In the genomic region with DNA sequence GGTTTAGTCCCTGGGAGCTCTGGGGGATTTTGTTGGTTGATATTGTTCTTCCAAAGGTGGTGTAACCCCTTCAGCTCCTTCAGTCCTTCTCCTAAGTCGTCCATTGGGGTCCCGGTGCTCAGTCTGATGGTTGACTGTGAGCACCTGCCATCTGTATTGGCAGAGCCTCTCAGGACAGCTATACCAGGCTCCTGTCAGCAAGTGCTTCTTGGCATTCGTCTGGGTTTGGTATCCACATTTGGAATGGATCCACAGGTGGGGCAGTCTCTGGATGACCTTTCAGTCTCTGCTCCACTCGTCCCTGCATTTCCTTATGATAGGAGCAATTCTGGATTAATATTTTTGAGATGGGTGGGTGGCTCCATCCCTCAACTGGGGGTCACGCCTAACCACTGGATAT, we compare ENCODE assay signal across 29 mouse cellular contexts. TPM values are rescaled to one million over a fixed set of nuclear protein-coding genes. Genes with fewer than 3 reads are reported as not detected.
A peak's percentile ranks its signal among the peaks of the same experiment; 100 is the strongest.
DNase-seq lines count a peak whose midpoint lies in the region; ATAC-seq and TF ChIP-seq lines count a peak whose summit lies in the region.
"Had no signal": no experiment of that assay in that cellular context is flagged by ENCODE, and none has a peak within 500 bp of the region (broad histone marks: within the 10 kb centered on the region; RNA-seq: fewer than 3 reads in every experiment).

No protein-coding gene starts in this region.

- H3K27me3 ChIP-seq in forebrain, embryonic 11.5 days (ENCODE audit: control insufficient read depth, insufficient read depth, low read length) = no peaks in the 10 kb centered on the region
- H3K27me3 ChIP-seq in forebrain, embryonic 13.5 days = no peaks in the 10 kb centered on the region
- H3K27me3 ChIP-seq in heart, embryonic 10.5 days (ENCODE audit: insufficient read depth, poor library complexity, severe bottlenecking) = no peaks in the 10 kb centered on the region
- H3K27me3 ChIP-seq in lung, embryonic 14.5 days (ENCODE audit: insufficient read depth, low read length) = no peaks in the 10 kb centered on the region
- H3K27me3 ChIP-seq in lung, postnatal 0 days (replicated peaks; ENCODE audit: insufficient read depth, low read length) = no peaks in the 10 kb centered on the region
- H3K27me3 ChIP-seq: CH12.LX; embryonic facial prominence, embryonic 13.5 days; Patski had no signal

- 0 out of 2 replicates have a peak, but pooled peaks have one; percentile 21 for ATAC-seq in forebrain, embryonic 11.5 days (replicated peaks; ENCODE audit: low FRiP score)
- ATAC-seq in forebrain, embryonic 13.5 days = no peak
- peak; percentile 49; the same call in 1 of the 2 replicates for ATAC-seq in lung, embryonic 14.5 days (ENCODE audit: insufficient read depth)
- no peak for ATAC-seq in lung, postnatal 0 days
- ATAC-seq: forebrain, embryonic 14.5 days; forebrain, postnatal 0 days; hindbrain, postnatal 0 days; inflammation-experienced regulatory T-cells, adult 6 months; intestine, embryonic 16.5 days; Patski had no signal

- H3K4me1 ChIP-seq in forebrain, embryonic 11.5 days (replicated peaks; ENCODE audit: control insufficient read depth, insufficient read depth, low read length) = no peaks in the 10 kb centered on the region
- no peaks in the 10 kb centered on the region for H3K4me1 ChIP-seq in forebrain, embryonic 13.5 days
- H3K4me1 ChIP-seq in heart, embryonic 10.5 days = no peaks in the 10 kb centered on the region
- H3K4me1 ChIP-seq in lung, embryonic 14.5 days (ENCODE audit: insufficient read depth) = no peaks in the 10 kb centered on the region
- no peaks in the 10 kb centered on the region for H3K4me1 ChIP-seq in lung, postnatal 0 days (ENCODE audit: insufficient read depth, low read depth, low read length)
- H3K4me1 ChIP-seq: embryonic facial prominence, embryonic 10.5 days; embryonic facial prominence, embryonic 13.5 days had no signal

- H3K4me2 ChIP-seq in forebrain, embryonic 11.5 days (ENCODE audit: low read depth, low read length, severe bottlenecking) = no peak overlapping the region
- no peak overlapping the region for H3K4me2 ChIP-seq in forebrain, embryonic 13.5 days
- no peak overlapping the region for H3K4me2 ChIP-seq in lung, embryonic 14.5 days
- no peak overlapping the region for H3K4me2 ChIP-seq in lung, postnatal 0 days (replicated peaks; ENCODE audit: low read depth, low read length)
- H3K4me2 ChIP-seq: embryonic facial prominence, embryonic 13.5 days; hindbrain, embryonic 14.5 days had no signal

- no peak overlapping the region for H3K4me3 ChIP-seq in forebrain, embryonic 11.5 days (ENCODE audit: low read depth, low read length)
- no peak overlapping the region for H3K4me3 ChIP-seq in forebrain, embryonic 13.5 days
- no peak overlapping the region for H3K4me3 ChIP-seq in heart, embryonic 10.5 days
- no peak overlapping the region for H3K4me3 ChIP-seq in lung, embryonic 14.5 days (ENCODE audit: low read depth, low read length)
- H3K4me3 ChIP-seq in lung, postnatal 0 days (ENCODE audit: low read depth, low read length) = no peak overlapping the region
- H3K4me3 ChIP-seq: embryonic facial prominence, embryonic 10.5 days; embryonic facial prominence, embryonic 13.5 days; erythroblast, embryonic 14.5 days; heart, adult 2 months had no signal

- peaks cover 2% of the 10 kb centered on the region; the same call in 1 of the 2 replicates for H3K36me3 ChIP-seq in forebrain, embryonic 11.5 days (ENCODE audit: control insufficient read depth, insufficient read depth, low read length)
- peaks cover 27% of the 10 kb centered on the region for H3K36me3 ChIP-seq in forebrain, embryonic 13.5 days (ENCODE audit: poor library complexity, severe bottlenecking)
- peaks cover 39% of the 10 kb centered on the region for H3K36me3 ChIP-seq in heart, embryonic 10.5 days
- H3K36me3 ChIP-seq in lung, embryonic 14.5 days (ENCODE audit: insufficient read depth) = peaks cover 18% of the 10 kb centered on the region
- H3K36me3 ChIP-seq in lung, postnatal 0 days (ENCODE audit: insufficient read depth, low read length) = 0 out of 2 replicates have a peak, but pooled peaks cover 4% of the 10 kb centered on the region

- TF ChIP-seq EP300 in lung, postnatal 0 days (IDR thresholded peaks at IDR 0.05) = no peak

- intact Hi-C loops in gastrocnemius, postnatal 14 days (cut with DNase I; ENCODE audit: low total_unique reads) = no loop called here

- 90% methylated on average over 5 of the region's 5 CpGs for WGBS in forebrain, embryonic 11.5 days
- WGBS in forebrain, embryonic 13.5 days = 90% methylated on average over 5 of the region's 5 CpGs
- WGBS in heart, embryonic 10.5 days = 90% methylated on average over 5 of the region's 5 CpGs
- 91% methylated on average over 5 of the region's 5 CpGs for WGBS in lung, embryonic 14.5 days
- WGBS in lung, postnatal 0 days = 89% methylated on average over 5 of the region's 5 CpGs

- peaks cover 3% of the 10 kb centered on the region; the same call in 1 of the 2 replicates for H3K9me3 ChIP-seq in forebrain, embryonic 11.5 days (ENCODE audit: control insufficient read depth, low read length)
- no peaks in the 10 kb centered on the region for H3K9me3 ChIP-seq in forebrain, embryonic 13.5 days (replicated peaks)
- no peaks in the 10 kb centered on the region for H3K9me3 ChIP-seq in heart, embryonic 10.5 days
- no peaks in the 10 kb centered on the region for H3K9me3 ChIP-seq in lung, embryonic 14.5 days (ENCODE audit: low read depth, low read length)
- H3K9me3 ChIP-seq in lung, postnatal 0 days (ENCODE audit: low read length) = no peaks in the 10 kb centered on the region
- H3K9me3 ChIP-seq: G1E had no signal

- H3K9ac ChIP-seq in forebrain, embryonic 11.5 days (ENCODE audit: low read length) = no peak overlapping the region
- no peak overlapping the region for H3K9ac ChIP-seq in forebrain, embryonic 13.5 days
- H3K9ac ChIP-seq in lung, embryonic 14.5 days = no peak overlapping the region
- H3K9ac ChIP-seq in lung, postnatal 0 days (replicated peaks; ENCODE audit: low read depth) = no peak overlapping the region
- H3K9ac ChIP-seq: embryonic facial prominence, embryonic 13.5 days; forebrain, postnatal 0 days; hindbrain, embryonic 14.5 days had no signal

- TF ChIP-seq CTCF in lung, embryonic 14.5 days (IDR thresholded peaks at IDR 0.05; ENCODE audit: low read depth) = no peak
- TF ChIP-seq CTCF in lung, postnatal 0 days (IDR thresholded peaks at IDR 0.05) = no peak

- no peak overlapping the region for H3K27ac ChIP-seq in forebrain, embryonic 11.5 days (ENCODE audit: low read depth, low read length)
- H3K27ac ChIP-seq in forebrain, embryonic 13.5 days = no peak overlapping the region
- H3K27ac ChIP-seq in heart, embryonic 10.5 days = no peak overlapping the region
- no peak overlapping the region for H3K27ac ChIP-seq in lung, embryonic 14.5 days (ENCODE audit: low read depth)
- H3K27ac ChIP-seq in lung, postnatal 0 days (ENCODE audit: low read length) = no peak overlapping the region
- H3K27ac ChIP-seq: embryonic facial prominence, embryonic 10.5 days; embryonic facial prominence, embryonic 13.5 days; heart, adult 2 months; hindbrain, embryonic 14.5 days; hindbrain, postnatal 0 days had no signal

- DNase-seq in forebrain, embryonic 11.5 days (ENCODE audit: low spot score) = no peak
- peak; percentile 15 for DNase-seq in gastrocnemius, postnatal 25 days
- no peak for DNase-seq in gastrocnemius, postnatal 14 days
- DNase-seq in heart, adult 8-10 months (ENCODE audit: low spot score) = peak; percentile 3
- DNase-seq in heart, embryonic 10.5 days (ENCODE audit: low spot score) = no peak
- no peak for DNase-seq in lung, embryonic 14.5 days
- no peak for DNase-seq in lung, postnatal 0 days (ENCODE audit: low spot score)
- DNase-seq: adrenal gland, postnatal 10 days; adrenal gland, postnatal 36 days; B cell, adult 2 months; cerebellum, adult 18-20 months; cerebellum, adult 9-10 months; embryo, embryonic 11 days; forebrain, postnatal 0 days; kidney, adult 18-20 months; kidney, adult 9 months had no signal

RNA-seq across cellular contexts. Expression of gene Arl6ip6, which starts 30.7 kb away (rescaled TPM):
- polyA plus RNA-seq in forebrain, embryonic 11.5 days (2014; fragmentation: Nextera tagmentation; extraction: Ambion mirVana) = 85.8 and 90.0 TPM in 2 replicates
- polyA plus RNA-seq in forebrain, embryonic 13.5 days (2015; fragmentation: Nextera tagmentation; extraction: Ambion mirVana) = 82.5 and 82.7 TPM in 2 replicates
- total RNA-seq in gastrocnemius, postnatal 25 days (2021) = 10 to 100 TPM in 1 of 2 experiments, 1 to 10 TPM in 1; 8.3 to 10.4 TPM
- 1 to 10 TPM; 9.0 to 9.2 TPM for total RNA-seq in gastrocnemius, postnatal 14 days (2021)
- total RNA-seq in heart, adult 8-10 months (2022) = 10 to 100 TPM in 3 of 4 experiments, 1 to 10 TPM in 1; 7.9 to 15.8 (median 11.3) TPM
- 41.7 and 44.0 TPM in 2 replicates for polyA plus RNA-seq in heart, embryonic 10.5 days (2016; fragmentation: Nextera tagmentation; extraction: Ambion mirVana)
- polyA plus RNA-seq in lung, embryonic 14.5 days (2014; fragmentation: Nextera tagmentation; extraction: Ambion mirVana) = 53.0 and 55.4 TPM in 2 replicates
- polyA plus RNA-seq in lung, postnatal 0 days (2015; fragmentation: Nextera tagmentation; extraction: Ambion mirVana) = 29.8 and 31.7 TPM in 2 replicates

RNA-seq across cellular contexts. Expression of gene Prpf40a, which starts 31.2 kb away (rescaled TPM):
- 182 and 190 TPM in 2 replicates for polyA plus RNA-seq in forebrain, embryonic 11.5 days (2014; fragmentation: Nextera tagmentation; extraction: Ambion mirVana)
- polyA plus RNA-seq in forebrain, embryonic 13.5 days (2015; fragmentation: Nextera tagmentation; extraction: Ambion mirVana) = 179 and 206 TPM in 2 replicates
- total RNA-seq in gastrocnemius, postnatal 25 days (2021) = 10 to 100 TPM; 23.4 to 27.0 TPM
- 10 to 100 TPM; 30.6 to 41.3 TPM for total RNA-seq in gastrocnemius, postnatal 14 days (2021)
- 10 to 100 TPM; 27.3 to 38.3 (median 30.7) TPM for total RNA-seq in heart, adult 8-10 months (2022)
- 115 and 141 TPM in 2 replicates for polyA plus RNA-seq in heart, embryonic 10.5 days (2016; fragmentation: Nextera tagmentation; extraction: Ambion mirVana)
- 178 and 186 TPM in 2 replicates for polyA plus RNA-seq in lung, embryonic 14.5 days (2014; fragmentation: Nextera tagmentation; extraction: Ambion mirVana)
- polyA plus RNA-seq in lung, postnatal 0 days (2015; fragmentation: Nextera tagmentation; extraction: Ambion mirVana) = 90.7 and 95.2 TPM in 2 replicates

Comparison
In these comparisons a context has a peak if more than half of its experiments do, and no peak if none do; other contexts are left out.
1. ATAC-seq: peak in forebrain, embryonic 11.5 days (single experiment) and lung, embryonic 14.5 days (single experiment); none in forebrain, embryonic 13.5 days (single experiment) and lung, postnatal 0 days (single experiment).
2. DNase-seq: peak in gastrocnemius, postnatal 25 days (single experiment) and heart, adult 8-10 months (single experiment); none in forebrain, embryonic 11.5 days (single experiment), gastrocnemius, postnatal 14 days (single experiment), heart, embryonic 10.5 days (single experiment), lung, embryonic 14.5 days (single experiment) and lung, postnatal 0 days (single experiment).